Mouse (Mus musculus) layer of hippocampus, adult 9-10 months (tissue): ENCODE data around the gene Tmem267.
"Not testable (repeated sequence)": the region's sequence is repeated elsewhere in the genome, so short reads cannot be mapped to it uniquely, and the experiment has no call there.

Experiments used
- DNase-seq: peaks from one replicate; pipeline ENCODE4 v3.0.0; 2022; ENCODE audit warnings: low spot score

Gene Tmem267

DNA sequence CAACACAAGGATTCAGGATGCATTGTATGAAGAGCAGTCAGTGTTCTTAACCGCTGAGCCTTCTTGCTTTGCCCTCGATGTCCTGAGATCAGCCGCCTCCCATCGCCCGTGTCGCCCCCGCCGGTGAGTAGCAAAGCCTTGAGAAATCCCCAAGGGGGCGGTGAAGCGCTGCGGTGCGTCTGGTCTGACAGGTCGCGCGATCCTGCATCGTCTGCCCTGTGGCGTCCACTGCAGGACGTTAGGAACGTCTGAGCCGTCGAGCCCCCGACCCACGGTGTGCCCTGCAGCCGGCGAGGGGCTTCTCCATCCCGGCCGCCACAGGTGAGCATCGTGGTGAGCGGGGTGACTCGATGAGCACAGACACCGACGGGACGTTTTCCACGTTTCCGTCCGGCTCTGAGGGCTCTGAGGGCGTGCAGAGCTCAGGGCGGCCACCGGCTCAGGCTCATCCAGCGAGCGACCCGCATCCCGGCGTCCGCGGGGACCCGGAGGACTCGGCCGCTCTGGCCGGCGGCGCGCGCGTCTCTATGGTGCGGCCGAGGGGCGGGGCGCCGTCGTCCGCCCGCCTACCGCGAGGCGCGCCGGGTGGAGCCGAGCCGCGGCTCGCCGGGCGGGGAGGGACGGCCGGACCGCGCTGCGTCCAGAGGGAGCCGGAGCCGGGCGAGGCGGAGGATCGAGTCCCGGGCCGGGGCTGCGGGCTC lies at the start of gene Tmem267, which contains the start of gene 3110070M22Rik:
Tmem267 (plus strand) TSS at position 160 of the 701 bp plus-strand sequence.
3110070M22Rik (minus strand) TSS at position 504 of the 701 bp plus-strand sequence.
- DNase-seq, result peak; percentile 25

DNA sequence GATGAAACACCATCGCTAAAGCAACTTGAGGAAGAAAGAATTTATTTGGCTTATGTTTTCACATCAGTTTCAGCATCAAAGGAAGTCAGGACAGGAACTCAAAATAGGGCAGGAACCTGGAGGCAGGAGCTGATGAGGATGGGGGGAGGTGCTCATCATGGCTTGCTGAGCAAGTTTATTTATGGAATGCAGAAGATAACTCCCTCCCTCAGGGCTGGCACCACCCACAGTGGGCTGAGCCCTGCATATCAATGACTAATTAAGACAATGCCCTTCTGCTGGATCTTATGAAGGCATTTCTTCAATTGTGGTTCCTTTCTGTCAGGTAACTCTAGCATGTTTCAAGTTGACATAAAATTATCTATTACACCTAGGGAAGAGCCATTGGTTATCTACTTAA lies 45.6 kb upstream of the Tmem267 start:
- no peak for DNase-seq

DNA sequence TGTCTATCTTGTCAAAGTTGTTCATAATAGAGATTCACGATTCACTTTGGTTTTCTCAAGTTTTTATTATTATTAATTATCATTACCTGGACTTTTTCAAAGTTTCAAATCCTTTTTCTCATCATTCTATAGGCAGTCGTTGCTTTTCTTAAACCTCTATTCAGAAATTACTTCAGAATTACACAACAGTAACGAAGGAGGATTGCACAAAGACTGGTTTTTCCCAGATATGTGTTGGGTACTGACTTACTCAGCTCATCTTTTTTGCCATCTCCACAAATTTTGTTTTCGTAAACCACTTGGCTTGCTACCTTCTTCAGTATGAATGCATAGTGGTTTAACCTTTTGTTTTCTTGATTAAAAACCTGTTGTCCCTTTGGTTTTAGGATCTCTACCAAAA lies 34.3 kb upstream of the Tmem267 start:
- no peak for DNase-seq

DNA sequence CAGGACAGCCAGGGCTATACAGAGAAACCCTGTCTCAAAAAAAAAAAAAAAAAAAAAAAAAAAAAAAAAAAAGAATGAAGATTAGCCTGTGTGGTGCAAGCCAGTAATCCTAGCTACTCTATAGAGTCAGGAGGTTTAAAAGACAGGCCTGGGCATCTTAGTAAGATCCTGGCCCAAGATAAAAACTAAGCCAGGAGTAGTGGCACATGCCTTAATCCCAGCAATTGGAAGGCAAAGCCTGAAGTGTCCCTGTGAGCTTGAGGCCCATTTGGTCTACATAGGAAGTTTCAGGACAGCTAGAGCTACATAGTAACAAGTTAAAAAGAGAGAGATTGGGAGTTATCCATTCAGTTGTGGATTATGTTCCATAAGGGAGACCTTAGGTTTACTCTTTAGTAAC lies 32.8 kb upstream of the Tmem267 start:
- no peak for DNase-seq

DNA sequence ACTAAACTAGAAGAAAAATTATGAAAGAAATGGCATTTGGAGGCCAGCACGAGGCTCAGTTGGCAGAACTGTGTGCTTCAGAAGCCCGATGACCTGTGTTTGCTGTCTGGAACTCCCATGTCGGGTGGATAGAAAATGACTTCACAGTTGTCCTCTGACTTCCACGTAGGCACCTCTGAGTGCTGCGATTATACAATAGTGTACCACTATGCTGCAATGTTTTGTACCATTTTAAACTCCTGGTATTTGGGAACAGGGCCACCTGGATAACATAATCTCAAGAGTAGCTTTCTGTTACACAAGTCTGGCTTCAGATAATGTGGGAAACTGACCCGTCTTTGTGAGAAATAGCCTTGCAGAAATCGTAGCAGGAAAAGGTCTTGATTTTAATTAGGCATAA lies 31.5 kb upstream of the Tmem267 start:
- DNase-seq, result no peak

DNA sequence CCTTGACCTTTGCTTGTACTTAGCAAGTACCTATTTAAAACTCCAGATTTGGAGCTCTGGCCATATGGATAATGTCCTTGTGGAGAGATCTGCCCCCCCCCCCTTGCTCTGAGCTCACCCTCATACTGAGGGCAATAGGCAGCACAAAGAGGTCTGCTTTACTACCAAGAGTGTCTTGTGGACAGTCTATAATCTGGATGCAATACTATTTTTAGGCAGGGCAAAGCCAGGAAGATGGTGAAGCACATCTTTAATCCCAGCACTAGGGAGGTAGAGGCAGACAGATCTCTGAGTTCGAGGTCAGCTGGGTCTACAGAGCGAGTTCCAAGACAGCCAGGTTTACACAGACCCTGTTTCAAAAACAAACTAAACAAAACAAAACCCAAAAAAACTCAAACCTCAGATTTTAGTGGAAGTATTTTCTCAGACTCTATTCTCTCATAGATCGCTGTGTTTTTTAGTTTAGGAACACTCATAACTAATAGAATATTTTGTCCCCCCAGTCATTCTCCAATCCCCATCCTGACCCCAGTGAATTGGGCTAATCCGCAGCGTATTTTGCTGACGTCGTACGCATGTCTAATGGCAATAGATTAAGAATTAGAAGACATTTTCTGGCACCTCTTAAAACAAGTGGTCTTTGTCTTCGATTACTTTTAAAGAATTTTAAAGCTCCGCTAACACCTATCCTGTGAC lies 25.8 kb upstream of the Tmem267 start:
- DNase-seq, result no peak

DNA sequence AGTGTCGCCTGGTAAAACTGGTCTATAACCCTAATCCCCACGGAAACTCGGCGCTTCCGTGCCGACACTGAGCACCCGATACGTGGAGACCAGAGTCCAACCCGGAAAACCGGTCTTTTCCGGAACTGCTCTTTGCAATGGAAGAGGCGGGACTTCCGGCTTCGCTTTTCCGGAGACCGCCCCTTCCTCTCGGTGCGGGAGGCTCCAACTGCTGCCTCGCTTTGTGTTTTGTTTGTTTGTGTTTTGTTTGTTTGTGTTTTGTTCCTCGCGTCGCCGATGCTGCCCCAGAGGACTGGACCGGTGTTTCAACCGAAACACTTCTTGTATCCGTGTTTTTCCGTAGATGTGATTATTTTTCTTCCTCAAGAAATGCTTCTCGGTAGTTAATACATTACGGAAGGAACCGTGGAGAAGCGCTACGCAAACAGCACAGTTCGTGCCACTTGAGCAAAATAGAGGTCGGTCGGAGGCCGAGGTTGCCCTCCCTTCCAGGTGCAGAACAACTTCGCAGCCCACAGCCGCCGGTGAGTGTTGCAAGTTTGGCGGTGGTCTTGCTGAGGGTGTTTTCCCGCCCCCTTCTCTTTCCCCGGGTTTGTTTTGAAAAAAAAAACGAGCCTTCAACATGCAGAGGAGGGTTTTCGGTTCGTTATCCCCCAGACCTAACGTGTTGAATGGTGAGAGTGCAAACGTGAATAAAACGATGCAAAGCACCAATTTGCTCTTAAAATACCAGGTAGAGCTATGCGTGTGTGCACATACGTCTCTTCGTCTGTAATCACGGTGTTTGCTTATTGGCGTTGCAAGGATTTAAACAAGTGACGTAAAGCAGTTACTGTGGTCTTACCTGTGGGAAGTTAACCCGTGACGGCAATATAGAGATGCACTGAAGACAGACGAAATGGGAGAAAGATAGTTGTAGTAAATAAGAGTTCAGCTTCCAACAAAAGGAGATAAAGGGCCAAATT lies 25.0 kb upstream of the Tmem267 start, which contains the start of gene 4833420G17Rik:
4833420G17Rik (plus strand) TSS at position 173 of the 965 bp plus-strand sequence.
- peak; percentile 75 for DNase-seq

DNA sequence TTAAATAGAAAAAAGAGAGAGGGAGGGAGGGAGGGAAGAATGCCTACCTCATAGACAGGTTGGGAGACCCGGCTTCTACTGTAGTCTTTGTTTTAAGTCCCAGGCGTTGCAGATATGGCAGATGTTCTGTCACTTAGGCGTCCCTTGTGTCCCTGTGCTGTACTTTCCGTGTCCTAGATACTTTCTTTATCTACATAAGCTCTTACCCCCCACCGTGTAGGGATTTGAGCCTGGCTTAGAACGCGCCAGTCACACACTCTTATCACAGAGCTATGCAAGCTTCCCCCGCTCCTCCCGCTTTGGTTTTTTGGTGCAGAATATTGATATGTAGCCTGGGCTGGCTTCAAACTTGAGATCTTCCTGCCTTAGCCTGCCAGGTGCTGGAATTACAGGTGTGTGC lies 11.2 kb upstream of the Tmem267 start:
- no peak for DNase-seq

DNA sequence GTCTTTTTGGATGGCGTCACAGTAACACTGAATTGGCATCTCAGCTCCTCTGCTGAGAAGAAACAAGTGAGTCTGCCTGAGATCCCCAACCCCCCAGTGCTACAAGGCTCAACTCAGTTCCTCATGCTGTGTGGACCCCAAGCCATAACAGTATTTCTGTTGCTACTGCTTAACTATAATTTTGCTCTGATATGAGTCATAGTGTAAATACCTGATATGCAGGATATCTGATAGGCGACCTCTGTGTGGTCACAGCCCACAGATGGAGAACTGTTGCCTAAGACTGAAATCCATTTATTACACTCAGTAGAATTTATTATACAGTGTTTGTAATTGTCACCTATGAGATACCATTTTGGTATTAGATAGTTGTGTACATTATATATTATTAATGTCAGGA lies 10.1 kb upstream of the Tmem267 start:
- no peak for DNase-seq

DNA sequence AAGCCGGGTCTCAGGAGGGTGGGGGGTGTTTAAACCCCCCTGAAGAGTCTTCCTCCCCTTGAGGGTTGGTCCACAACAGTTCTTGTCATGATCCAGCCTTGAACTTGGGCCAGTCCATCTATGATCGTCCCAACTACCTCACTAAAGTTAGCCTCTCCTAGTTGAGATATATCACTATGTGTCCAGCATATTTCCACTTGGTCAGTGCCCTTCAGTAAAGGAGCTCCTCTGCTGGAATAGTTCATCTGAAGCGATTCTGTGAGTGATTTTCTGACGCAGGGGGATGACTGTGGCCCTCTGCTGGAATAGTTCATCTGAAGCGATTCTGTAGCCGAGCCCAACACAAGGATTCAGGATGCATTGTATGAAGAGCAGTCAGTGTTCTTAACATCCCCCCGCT lies 485 bp upstream of the Tmem267 start:
- no peak for DNase-seq

DNA sequence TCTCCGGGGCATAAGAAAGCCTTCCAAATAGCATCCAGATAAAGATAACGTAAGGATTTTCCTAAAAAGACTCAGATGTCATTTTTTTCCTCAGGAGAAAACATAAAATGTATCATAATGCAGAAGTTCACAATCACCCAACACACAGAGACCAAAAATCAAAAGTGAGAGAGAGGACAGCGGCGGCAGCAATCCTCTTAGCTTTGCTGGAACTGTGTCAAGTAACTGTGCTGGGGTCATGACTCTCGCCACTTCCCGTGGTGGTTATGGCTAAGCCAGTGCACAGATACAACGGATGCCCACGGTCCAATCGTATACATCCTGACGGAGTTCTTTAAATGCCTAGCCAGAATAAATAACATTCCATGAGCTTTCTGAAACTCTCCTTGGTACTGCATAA lies 4.2 kb downstream of the Tmem267 start:
- DNase-seq, result not testable (repeated sequence)

DNA sequence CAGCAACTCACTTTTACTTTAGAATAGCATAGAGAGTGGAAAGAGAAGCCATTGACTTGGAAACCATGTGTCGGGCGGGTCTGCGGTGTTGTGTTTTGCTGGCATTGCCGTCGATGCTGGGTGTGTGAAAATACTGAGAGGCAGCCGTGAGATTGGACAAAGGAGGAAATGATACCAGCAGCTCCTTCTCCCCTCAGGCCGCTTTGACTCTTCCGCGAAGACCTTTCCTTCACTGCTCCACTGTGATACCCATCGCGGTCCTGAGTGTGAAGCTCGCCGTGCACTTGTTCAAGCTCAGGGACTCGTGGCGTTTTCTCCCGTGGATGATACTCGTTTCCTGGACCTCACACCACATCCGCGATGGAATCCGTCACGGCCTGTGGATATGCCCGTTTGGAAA lies 7.1 kb downstream of the Tmem267 start:
- DNase-seq, result not testable (repeated sequence)

DNA sequence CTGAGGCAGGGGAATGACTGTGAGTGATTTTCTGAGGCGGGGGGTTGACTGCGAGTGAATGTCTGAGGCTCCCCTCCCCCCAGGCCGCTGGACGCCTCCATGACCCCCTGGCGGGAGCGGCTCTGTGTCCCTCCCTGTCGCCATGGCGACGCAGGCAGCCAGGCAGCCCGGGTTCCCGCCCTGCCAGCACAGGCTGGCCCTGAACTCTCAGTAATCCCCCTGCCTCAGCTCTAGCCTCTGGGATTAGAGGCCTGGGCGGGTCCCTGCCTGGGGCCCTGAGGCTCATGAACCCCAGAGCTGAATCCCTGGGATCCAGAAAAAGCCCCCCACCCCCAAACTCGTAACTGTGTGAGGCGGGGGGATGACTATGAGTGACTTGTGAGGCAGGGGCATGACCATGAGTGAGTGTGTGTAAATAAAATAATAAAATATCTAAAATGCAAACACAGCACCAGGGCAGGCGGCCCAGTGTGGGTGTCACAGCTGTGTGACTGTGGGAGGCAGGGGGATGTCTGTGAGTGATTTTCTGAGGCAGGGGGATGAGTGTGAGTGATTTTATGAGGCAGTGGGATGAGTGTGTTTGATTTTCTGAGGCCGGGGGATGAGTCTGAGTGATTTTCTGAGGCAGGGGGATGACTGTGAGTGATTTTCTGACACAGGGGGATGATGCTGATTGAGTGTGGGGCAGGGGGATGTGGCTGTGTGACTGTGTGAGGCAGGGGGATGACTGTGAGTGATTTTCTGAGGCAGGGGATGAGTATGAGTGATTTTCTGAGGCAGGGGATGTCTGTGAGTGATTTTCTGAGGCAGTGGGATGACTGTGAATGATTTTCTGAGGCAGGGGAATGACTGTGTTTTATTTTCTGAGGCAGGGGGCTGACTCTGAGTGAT lies 108.7 kb downstream of the Tmem267 start:
- not testable (repeated sequence) for DNase-seq

DNA sequence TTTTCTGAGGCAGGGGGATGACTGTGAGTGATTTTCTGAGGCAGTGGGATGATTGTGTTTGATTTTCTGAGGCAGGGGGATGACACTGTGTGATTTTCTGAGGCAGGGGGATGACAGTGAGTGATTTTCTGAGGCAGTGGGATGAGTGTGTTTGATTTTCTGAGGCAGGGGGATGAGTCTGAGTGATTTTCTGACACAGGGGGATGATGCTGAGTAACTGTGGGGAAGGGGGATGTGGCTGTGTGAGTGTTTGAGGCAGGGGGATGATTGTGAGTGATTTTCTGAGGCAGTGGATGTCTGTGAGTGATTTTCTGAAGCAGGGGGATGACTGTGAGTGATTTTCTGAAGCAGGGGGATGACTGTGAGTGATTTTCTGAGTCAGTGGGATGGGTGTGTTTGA lies 110.6 kb downstream of the Tmem267 start:
- DNase-seq, result not testable (repeated sequence)

DNA sequence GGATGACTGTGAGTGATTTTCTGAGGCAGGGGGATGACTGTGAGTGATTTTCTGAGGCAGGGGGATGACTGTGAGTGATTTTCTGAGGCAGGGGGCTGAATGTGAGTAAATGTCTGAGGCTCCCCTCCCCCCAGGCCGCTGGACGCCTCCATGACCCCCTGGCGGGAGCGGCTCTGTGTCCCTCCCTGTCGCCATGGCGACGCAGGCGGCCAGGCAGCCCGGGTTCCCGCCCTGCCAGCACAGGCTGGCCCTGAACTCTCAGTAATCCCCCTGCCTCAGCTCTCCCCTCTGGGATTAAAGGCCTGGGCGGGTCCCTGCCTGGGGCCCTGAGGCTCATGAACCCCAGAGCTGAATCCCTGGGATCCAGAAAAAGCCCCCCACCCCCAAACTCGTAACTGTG lies 111.2 kb downstream of the Tmem267 start:
- not testable (repeated sequence) for DNase-seq

DNA sequence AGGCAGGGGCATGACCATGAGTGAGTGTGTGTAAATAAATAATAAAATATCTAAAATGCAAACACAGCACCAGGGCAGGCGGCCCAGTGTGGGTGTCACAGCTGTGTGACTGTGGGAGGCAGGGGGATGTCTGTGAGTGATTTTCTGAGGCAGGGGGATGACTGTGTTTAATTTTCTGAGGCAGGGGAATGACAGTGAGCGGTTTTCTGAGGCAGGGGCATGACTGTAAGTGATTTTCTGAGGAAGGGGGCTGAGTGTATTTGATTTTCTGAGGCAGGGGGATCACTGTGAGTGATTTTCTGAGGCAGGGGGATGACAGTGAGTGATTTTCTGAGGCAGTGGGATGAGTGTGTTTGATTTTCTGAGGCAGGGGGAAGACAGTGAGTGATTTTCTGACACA lies 111.7 kb downstream of the Tmem267 start:
- DNase-seq, result not testable (repeated sequence)

DNA sequence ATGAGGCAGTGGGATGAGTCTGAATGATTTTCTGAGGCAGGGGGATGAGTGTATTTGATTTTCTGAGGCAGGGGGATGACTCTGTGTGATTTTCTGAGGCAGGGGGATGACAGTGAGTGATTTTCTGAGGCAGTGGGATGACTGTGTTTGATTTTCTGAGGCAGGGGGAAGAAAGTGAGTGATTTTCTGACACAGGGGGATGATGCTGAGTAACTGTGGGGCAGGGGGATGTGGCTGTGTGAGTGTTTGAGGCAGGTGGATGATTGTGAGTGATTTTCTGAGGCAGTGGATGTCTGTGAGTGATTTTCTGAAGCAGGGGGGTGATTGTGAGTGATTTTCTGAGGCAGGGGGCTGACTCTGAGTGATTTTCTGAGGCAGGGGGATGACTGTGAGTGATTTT lies 112.3 kb downstream of the Tmem267 start:
- not testable (repeated sequence) for DNase-seq

DNA sequence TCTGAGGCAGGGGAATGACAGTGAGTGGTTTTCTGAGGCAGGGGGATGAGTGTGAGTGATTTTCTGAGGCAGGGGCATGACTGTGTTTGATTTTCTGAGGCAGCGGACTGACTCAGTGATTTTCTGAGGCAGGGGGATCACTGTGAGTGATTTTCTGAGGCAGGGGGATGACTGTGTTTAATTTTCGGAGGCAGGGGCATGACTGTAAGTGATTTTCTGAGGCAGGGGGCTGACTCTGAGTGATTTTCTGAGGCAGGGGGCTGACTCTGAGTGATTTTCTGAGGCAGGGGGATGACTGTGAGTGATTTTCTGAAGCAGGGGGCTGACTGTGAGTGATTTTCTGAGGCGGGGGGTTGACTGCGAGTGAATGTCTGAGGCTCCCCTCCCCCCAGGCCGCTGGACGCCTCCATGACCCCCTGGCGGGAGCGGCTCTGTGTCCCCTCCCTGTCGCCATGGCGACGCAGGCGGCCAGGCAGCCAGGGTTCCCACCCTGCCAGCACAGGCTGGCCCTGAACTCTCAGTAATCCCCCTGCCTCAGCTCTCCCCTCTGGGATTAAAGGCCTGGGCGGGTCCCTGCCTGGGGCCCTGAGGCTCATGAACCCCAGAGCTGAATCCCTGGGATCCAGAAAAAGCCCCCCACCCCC lies 115.0 kb downstream of the Tmem267 start:
- DNase-seq, result not testable (repeated sequence)

DNA sequence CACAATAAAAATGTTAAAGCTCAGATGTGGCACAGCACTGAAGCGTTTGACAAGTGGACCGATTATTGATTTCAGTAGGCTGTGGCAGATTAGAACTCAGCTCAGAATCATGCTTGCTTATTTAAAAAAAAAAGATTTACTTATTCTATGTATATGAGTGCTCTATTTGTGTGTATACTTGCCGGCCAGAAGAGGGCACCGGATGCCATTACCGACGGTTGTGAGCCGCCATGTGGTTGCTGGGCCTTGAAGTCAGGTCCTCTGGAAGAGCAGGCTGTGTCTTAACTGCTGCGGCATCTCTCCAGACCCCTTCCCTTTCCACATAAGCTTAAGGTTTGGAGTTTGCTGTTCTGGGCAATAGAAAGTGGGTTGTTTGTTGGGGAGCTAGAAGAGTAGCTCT lies 116.1 kb downstream of the Tmem267 start:
- DNase-seq, result not testable (repeated sequence)

DNA sequence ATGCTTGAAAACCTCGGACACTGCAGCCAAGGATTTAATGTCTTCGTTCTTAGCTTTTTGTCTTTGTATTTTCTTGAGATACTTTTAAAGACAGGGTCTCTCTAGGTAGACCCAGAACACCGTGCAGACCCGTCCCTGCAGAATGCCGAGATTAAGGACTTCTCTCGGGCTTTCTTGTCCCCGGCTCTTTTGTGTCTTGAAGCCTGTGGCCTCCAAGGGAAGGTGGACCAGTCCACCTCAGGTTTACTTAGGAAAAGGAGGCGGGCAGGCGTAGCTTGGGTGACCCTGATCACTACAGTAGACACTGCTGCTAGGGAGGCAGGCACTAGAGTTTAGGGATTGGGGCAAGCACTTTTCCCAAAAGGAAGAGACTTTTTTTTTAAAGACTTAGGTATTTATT lies 116.5 kb downstream of the Tmem267 start:
- DNase-seq, result not testable (repeated sequence)

DNA sequence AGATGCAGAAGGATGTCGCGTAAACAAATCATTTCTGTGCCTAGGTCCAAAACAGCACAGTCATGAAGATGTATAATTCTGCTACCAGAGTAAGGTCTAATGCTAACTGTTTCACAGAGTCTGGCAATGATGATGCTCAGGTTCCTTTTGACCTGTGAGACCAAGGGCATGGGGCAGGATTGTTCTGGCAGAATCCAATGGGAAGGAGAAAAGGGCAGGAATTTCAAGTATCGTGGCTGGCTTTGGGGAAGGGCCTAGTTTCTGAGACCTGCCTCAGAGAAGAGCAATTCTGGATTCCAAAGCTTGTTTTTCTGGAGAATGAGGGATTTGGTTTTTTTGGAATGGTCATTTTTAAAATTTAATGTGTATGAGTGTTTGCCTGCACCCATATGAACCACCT lies 131.0 kb downstream of the Tmem267 start:
- DNase-seq, result no peak
